Mouse (Mus musculus): ENCODE measurements at regions not wholly inside any gene's neighbourhood (a gene's known extent, or its start where the extent isn't known, plus 50 kb on each side); places are given as distances from the start of the nearest gene placed in this dataset.

DNA sequence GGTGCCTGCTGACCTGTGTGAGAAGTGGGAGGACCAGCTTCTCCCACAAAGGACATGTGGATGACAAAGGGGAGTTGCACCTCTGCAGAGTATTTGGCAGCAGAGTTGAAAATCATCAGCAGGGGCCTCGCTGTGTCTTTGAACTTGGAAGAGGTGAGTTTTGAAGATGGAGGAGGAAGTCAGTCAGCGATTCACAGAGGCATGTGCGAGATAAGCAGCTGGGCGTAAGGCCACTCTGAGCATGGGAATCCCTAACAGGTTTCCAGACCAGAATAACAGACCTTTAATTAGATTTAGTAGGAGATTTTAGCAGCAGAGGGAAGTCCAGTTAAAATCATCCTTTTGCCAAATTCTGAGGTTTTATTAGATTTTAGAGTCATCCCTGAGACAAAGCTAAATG, 342.3 kb downstream of the Med10 start:
- Histone ChIP-seq H3K27ac (replicated peaks) (no peak overlapping the region), H3K9me3 (replicated peaks) (no peaks in the 10 kb centered on the region), H3K4me2 (no peak overlapping the region), H3K36me3 (no peaks in the 10 kb centered on the region), H3K9ac (replicated peaks) (no peak overlapping the region), H3K4me1 (peaks cover 5% of the 10 kb centered on the region), H3K27me3 (replicated peaks) (no peaks in the 10 kb centered on the region), H3K4me3 (replicated peaks) (no peak overlapping the region)
- ATAC-seq (ENCODE audit: low FRiP score): no peak
- 89% methylated on average over 4 of the region's 4 CpGs for WGBS

GRCm38 (mm10) chr13:70145466-70145865, 343.3 kb downstream of the Med10 start:
- Histone ChIP-seq H3K4me1 (peaks cover 13% of the 10 kb centered on the region), H3K27me3 (replicated peaks) (no peaks in the 10 kb centered on the region), H3K9ac (replicated peaks) (no peak overlapping the region), H3K36me3 (no peaks in the 10 kb centered on the region), H3K4me2 (no peak overlapping the region), H3K4me3 (replicated peaks) (no peak overlapping the region), H3K9me3 (replicated peaks) (no peaks in the 10 kb centered on the region), H3K27ac (replicated peaks) (no peak overlapping the region)
- WGBS: 68% methylated on average over 6 of the region's 6 CpGs
- ATAC-seq (ENCODE audit: low FRiP score): no peak

DNA sequence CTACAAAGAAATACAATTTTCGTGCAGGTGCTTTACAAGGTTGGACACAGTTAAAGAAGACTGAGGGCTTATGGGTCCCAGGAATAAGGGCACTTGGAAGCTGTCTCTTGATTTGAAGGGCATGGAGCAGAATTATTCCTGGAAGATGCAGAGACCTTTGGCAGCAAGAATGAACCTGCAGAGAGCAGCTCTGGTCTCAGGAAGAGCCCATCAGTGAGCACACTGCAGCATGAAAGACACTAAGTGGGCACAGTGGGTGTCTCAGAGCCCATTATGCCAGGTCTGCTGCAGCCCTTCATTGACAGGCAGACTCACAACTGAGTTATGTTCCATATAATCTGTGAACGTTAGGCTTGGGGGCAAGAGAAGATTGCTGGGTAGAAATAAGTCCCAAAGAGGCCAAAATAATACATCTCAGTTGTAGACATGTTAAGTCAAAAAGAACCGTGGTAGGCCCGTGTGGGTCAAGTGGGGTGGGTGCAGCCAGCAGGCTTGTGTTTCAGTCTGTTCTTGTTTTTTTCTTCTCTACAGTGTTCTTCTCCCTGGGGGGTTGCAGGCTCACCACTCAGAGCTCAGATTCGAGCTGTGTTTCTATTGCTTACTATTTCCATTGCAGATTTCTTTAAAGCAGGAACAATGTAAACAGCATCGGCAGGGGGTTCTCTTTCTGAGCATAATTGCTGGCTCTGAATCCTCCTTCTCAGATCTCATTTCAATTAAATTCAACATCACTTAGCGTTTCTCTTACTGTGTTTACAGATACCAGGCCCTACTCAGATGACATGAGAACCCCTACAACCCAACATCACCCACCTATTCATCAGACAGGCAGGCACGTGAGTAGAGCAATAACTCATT, 347.1 kb downstream of the Med10 start:
- Histone ChIP-seq H3K9me3 (replicated peaks) (no peaks in the 10 kb centered on the region), H3K4me1 (peaks cover 18% of the 10 kb centered on the region), H3K4me2 (peak overlapping the region; percentile 22), H3K9ac (replicated peaks) (no peak overlapping the region), H3K27ac (replicated peaks) (peak overlapping the region; percentile 56), H3K4me3 (replicated peaks) (no peak overlapping the region), H3K27me3 (replicated peaks) (no peaks in the 10 kb centered on the region), H3K36me3 (no peaks in the 10 kb centered on the region)
- ATAC-seq (ENCODE audit: low FRiP score): peak; percentile 34; the same call in 1 of the 2 replicates
- 19% methylated on average over 8 of the region's 8 CpGs for WGBS

DNA sequence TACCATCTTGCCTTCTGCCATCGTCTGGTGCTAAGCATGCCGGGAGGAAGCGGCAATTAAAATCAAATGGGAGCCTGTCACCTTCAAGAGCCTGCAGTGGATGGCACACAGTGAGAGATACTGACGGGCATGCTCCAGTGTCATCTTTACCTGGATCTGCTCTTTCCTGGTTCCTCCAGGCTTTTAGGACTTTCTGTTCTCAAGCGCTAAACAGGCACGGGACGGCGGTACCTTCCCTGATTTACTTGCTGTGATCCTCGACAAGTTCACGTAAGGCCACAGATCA, 347.6 kb downstream of the Med10 start:
- Histone ChIP-seq H3K9ac (replicated peaks) (no peak overlapping the region), H3K27ac (replicated peaks) (peak overlapping the region; percentile 56), H3K9me3 (replicated peaks) (no peaks in the 10 kb centered on the region), H3K27me3 (replicated peaks) (no peaks in the 10 kb centered on the region), H3K4me3 (replicated peaks) (no peak overlapping the region), H3K36me3 (no peaks in the 10 kb centered on the region), H3K4me1 (peaks cover 18% of the 10 kb centered on the region), H3K4me2 (peak overlapping the region; percentile 22)
- 33% methylated on average over 10 of the region's 10 CpGs for WGBS
- ATAC-seq (ENCODE audit: low FRiP score): peak; percentile 50; the same call in 1 of the 2 replicates

DNA sequence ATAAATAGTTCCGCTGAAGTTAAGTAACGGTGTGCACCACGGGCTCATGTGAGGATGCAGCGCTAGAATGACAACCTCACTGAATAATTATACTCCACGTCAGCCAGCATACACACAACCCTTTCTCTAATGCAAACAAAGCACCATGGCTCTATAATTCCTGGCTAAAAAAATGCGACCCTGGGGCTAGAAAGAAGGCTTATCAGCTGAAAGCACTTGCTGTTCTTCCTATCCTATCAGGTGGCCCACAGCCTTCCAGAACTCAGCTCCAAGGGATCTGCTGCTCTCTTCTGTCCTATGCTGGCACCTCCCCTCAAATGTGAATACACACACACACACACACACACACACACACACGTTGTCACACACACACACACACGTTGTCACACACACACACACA, 350.9 kb downstream of the Med10 start:
- Histone ChIP-seq H3K9ac (replicated peaks) (no peak overlapping the region), H3K4me3 (replicated peaks) (no peak overlapping the region), H3K27ac (replicated peaks) (no peak overlapping the region), H3K4me2 (no peak overlapping the region), H3K9me3 (replicated peaks) (no peaks in the 10 kb centered on the region), H3K36me3 (no peaks in the 10 kb centered on the region), H3K4me1 (peaks cover 18% of the 10 kb centered on the region), H3K27me3 (replicated peaks) (no peaks in the 10 kb centered on the region)
- WGBS: 53% methylated on average over 8 of the region's 8 CpGs
- ATAC-seq (ENCODE audit: low FRiP score): no peak

DNA sequence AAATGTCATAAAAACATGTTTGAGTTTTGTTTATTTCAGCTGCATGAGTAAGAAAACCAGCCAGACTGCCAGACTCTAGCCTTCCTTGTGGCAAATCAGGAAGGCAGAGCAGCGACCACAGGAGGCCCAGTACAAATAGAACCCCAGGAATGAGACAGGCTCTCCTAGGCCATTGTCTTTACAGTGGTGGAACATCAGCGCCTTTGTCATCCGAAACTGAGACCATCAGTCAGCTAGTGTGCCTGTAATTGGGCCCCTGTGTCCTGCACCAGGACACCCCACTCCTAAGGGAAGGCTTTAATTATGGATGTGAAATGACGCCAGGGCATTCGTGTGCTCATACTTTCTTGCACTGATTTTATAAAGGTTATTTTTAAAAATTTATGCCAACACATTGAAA, 353.4 kb downstream of the Med10 start:
- Histone ChIP-seq H3K27me3 (replicated peaks) (no peaks in the 10 kb centered on the region), H3K9ac (replicated peaks) (no peak overlapping the region), H3K36me3 (no peaks in the 10 kb centered on the region), H3K27ac (replicated peaks) (no peak overlapping the region), H3K4me3 (replicated peaks) (no peak overlapping the region), H3K9me3 (replicated peaks) (no peaks in the 10 kb centered on the region), H3K4me1 (peaks cover 7% of the 10 kb centered on the region; the same call in 1 of the 2 replicates), H3K4me2 (no peak overlapping the region)
- no peak for ATAC-seq (ENCODE audit: low FRiP score)
- WGBS: 34% methylated on average over 5 of the region's 5 CpGs

DNA sequence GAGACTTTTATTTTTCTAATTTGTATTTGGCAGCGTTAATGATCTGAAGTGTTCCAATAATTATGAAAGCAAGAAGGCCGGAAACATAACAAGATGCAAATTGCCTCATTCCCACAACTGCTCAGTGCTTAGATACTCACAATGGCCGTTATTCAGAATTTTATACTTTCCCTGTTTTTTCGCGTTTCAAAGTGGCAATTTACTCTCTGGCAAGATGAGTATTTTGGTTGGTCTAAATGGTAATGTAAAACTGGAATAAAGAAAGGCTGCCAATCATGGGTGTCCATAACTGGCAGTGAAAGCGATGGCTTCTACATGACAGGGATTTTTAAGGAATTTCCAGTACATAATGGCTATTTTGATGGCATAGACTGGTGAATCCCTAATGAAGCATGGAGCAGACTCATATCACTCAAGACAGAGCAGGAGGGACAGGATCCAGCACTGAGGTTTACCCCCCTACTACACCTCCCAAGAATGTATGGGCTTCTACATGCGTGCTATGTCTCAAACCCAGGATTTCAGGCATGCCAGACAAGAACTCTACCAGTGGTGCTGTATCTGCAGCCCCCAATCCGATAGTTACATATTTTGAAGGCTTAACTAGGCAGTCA, 354.9 kb downstream of the Med10 start:
- Histone ChIP-seq H3K27me3 (replicated peaks) (no peaks in the 10 kb centered on the region), H3K4me3 (replicated peaks) (no peak overlapping the region), H3K27ac (replicated peaks) (peak overlapping the region; percentile 1), H3K4me2 (no peak overlapping the region), H3K9ac (replicated peaks) (no peak overlapping the region), H3K9me3 (replicated peaks) (no peaks in the 10 kb centered on the region), H3K36me3 (no peaks in the 10 kb centered on the region), H3K4me1 (peaks cover 19% of the 10 kb centered on the region)
- ATAC-seq (ENCODE audit: low FRiP score): no peak
- WGBS: 59% methylated on average over 8 of the region's 8 CpGs

GRCm38 (mm10) chr13:70159065-70159464, 356.9 kb downstream of the Med10 start:
- no peak for ATAC-seq (ENCODE audit: low FRiP score)
- WGBS: 88% methylated on average over 3 of the region's 3 CpGs
- Histone ChIP-seq H3K4me2 (no peak overlapping the region), H3K4me3 (replicated peaks) (no peak overlapping the region), H3K9ac (replicated peaks) (no peak overlapping the region), H3K27ac (replicated peaks) (no peak overlapping the region), H3K9me3 (replicated peaks) (no peaks in the 10 kb centered on the region), H3K36me3 (no peaks in the 10 kb centered on the region), H3K4me1 (peaks cover 21% of the 10 kb centered on the region), H3K27me3 (replicated peaks) (no peaks in the 10 kb centered on the region)

GRCm38 (mm10) chr13:70159604-70160003, 357.4 kb downstream of the Med10 start:
- Histone ChIP-seq H3K4me1 (peaks cover 21% of the 10 kb centered on the region), H3K4me2 (no peak overlapping the region), H3K9ac (replicated peaks) (no peak overlapping the region), H3K4me3 (replicated peaks) (no peak overlapping the region), H3K27me3 (replicated peaks) (no peaks in the 10 kb centered on the region), H3K9me3 (replicated peaks) (no peaks in the 10 kb centered on the region), H3K27ac (replicated peaks) (no peak overlapping the region), H3K36me3 (no peaks in the 10 kb centered on the region)
- 65% methylated on average over 6 of the region's 6 CpGs for WGBS
- ATAC-seq (ENCODE audit: low FRiP score): no peak

DNA sequence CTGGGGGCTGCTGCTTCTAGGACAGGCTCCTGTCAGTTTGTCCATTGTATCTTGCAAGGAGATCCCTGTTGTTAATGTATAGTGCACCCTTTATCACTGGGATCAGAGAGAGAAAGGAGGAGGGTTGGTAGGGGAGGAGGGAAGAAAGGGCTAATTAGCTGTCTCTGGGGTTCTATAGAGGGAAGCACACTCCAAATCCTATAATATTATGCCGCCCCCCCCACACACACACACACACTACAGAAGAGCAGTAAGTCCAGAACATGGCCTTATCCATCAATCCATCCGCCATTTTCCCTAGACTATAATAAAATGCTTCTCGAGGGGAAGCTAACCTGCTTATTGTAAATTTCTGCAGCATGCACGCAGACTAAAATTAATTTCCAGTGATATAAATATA, 359.9 kb downstream of the Med10 start:
- no peaks in the 10 kb centered on the region for H3K36me3 ChIP-seq
- no peak overlapping the region for H3K4me3 ChIP-seq (replicated peaks)
- 44% methylated on average over 4 of the region's 4 CpGs for WGBS
- ATAC-seq (ENCODE audit: low FRiP score): no peak
- peak overlapping the region; percentile 54; the same call in 1 of the 2 replicates for H3K27ac ChIP-seq (replicated peaks)
- H3K27me3 ChIP-seq (replicated peaks): no peaks in the 10 kb centered on the region
- no peak overlapping the region for H3K9ac ChIP-seq (replicated peaks)
- no peaks in the 10 kb centered on the region for H3K9me3 ChIP-seq (replicated peaks)
- H3K4me2 ChIP-seq: no peak overlapping the region
- H3K4me1 ChIP-seq: peaks cover 26% of the 10 kb centered on the region

- H3K27ac ChIP-seq (replicated peaks): no peak overlapping the region
- no peak overlapping the region for H3K4me3 ChIP-seq (replicated peaks)
- H3K9me3 ChIP-seq (replicated peaks): no peaks in the 10 kb centered on the region
- H3K4me1 ChIP-seq: peaks cover 23% of the 10 kb centered on the region
- WGBS: 46% methylated on average over 15 of the region's 15 CpGs
- H3K9ac ChIP-seq (replicated peaks): no peak overlapping the region
- ATAC-seq (ENCODE audit: low FRiP score): no peak
- H3K4me2 ChIP-seq: no peak overlapping the region
- H3K36me3 ChIP-seq: no peaks in the 10 kb centered on the region
- no peaks in the 10 kb centered on the region for H3K27me3 ChIP-seq (replicated peaks)
These were observed 363.5 kb downstream of the Med10 start for GRCm38 (mm10) chr13:70165511-70166225.

DNA sequence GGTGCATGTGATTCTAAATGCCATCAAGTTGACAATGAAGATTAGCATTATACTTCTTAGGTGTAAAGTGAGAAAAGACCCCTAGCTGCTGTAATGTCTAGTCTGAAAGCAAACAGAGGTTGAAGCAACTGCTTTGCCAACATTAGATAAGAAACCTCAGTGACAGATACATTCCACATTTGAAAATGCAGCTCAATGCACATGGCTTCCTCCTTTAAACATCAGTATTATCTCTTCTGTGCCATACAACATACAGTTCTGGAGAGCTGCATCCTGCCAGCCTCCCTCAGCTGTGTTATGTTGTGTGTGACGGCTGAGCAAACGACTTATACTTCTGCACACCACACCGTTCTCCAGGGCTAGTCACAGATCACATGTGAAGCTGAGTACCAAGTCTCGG, 365.6 kb downstream of the Med10 start:
- Histone ChIP-seq H3K4me3 (replicated peaks) (no peak overlapping the region), H3K4me2 (no peak overlapping the region), H3K27ac (replicated peaks) (no peak overlapping the region), H3K27me3 (replicated peaks) (no peaks in the 10 kb centered on the region), H3K36me3 (no peaks in the 10 kb centered on the region), H3K4me1 (peaks cover 5% of the 10 kb centered on the region), H3K9ac (replicated peaks) (no peak overlapping the region), H3K9me3 (replicated peaks) (no peaks in the 10 kb centered on the region)
- 67% methylated on average over 4 of the region's 4 CpGs for WGBS
- no peak for ATAC-seq (ENCODE audit: low FRiP score)
